Mouse (Mus musculus): ENCODE measurements around the gene Myrfl.
A peak's percentile ranks its signal among the peaks of the same experiment; 100 is the strongest.

Myrfl gene

DNA sequence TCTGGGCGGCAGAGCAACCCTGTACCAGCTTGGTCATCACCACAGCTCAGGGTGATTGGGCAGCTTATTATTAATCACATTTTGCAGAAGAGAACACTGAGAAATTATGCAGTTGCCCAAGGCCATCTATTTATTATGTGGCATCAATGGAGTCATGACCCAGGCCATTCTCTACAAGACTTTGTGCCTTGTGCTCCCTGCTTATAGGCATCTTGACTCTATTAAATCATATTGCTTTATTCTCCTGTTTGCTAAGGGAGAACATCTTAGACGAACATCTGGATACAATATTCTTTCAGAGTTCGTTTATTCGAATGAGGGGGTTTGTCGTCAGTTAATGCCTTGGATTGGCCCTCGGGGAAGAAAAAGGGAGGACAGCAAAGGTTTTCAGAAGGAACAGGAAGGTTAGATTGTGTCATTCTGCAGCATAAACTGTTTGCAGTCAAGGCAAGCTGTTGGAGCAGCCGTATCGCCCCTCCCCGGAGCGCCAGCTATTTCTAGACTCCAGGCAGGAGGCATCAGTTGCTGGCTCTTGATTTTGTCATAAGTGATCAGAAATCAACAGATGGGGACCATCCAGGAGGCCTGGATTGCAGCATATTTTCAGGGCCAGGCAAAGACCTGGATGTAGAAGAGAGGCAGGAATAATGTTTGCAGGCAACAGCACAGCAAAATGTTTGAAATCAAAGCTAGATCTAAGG lies 140.7 kb downstream of the Myrfl start:
- no peak for DNase-seq (ENCODE audit: low read depth)

- no peak for DNase-seq (ENCODE audit: low read depth)
Observed at GRCm38 (mm10) chr10:116754940-116755339, 141.8 kb downstream of the Myrfl start.

DNA sequence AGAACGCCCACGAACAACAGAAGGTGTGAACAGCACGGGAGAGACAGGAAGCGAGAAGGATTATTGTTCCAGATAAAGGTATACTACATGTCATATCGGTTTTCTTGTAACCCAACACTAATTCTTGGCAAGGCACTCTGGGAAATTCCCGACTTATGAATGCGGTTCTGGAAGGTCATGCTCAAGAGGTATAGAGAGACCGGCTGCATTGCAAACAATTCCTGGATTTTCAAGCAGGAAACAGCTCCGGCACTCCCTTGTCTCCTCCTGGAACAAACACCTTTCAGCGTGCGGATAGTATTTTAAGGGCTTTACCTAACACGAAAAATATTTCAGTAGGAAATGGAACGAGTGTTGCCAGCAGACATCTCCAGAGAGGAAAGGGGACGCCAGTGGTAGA lies 145.8 kb downstream of the Myrfl start:
- DNase-seq (ENCODE audit: low read depth), result no peak

DNA sequence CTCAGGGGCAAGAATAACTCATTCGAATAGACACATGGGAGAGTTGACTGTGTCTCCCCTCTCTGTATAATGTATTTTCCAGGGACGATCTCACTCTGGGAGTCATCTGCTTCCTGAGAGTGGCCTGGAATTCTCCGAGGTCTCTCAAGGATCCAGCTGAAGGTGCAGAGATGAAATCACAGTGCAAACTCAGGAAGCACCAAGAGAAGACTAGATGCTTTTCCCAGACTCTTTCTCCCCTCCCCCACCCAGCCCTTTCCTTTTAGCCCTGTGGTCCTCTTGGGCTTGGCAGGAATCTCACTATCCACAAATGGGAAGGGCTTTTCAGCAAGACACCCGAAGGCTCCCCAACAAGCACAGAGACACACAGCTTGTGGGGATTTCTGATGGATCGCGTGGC lies 146.7 kb downstream of the Myrfl start:
- no peak for DNase-seq (ENCODE audit: low read depth)

DNA sequence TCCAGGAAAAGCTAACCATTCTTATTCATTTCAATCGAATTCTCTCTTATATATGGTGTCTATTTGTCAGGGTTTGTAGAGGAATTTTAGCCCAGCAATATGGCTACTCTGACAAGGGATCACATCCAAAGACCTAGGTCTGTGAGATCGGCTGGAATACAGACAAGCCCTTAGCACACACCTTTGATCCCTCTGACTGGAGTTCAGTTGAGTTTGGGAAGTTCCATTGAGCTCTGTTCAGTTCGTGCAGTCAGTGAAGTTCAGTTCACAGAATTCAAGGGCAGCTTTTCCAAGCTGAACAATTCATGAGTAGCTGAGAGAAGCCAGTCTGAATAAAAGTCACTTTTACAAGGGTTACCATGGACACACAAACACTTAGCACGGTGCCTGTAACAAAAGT lies 148.0 kb downstream of the Myrfl start:
- DNase-seq (ENCODE audit: low read depth), result no peak

DNA sequence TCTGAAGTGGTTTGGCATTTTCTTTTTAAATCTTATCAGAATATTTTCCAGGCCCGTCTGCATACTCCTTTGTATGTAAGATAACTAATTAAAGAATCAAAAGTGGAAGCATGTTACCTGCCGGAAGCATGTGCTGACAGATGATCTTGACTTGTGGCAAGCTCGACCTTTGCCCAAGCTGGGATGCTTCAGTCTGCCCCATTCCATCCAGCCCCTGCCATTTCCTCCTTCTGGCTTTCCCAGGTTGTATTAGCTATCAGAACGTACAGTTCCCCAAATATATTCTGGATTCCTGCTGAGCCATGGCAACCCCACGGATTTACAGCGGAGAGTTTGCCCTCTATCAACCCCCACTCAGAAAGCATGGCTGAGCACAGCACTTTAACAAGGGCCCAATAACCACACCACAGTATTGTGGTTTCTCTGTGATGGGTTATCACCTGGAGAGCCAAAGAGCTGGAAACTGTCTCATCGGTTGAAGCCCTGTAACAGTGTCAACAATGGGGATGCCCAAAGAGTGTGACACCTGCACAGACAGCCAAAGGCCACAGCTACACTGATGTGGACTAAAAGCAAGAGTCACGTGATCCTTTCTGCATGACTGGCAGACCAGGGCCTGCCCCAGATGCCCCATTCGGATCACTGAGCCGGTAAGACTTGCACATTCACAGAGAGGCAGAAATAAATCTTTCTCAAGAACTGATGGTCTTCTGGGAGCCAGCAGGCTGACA lies 150.3 kb downstream of the Myrfl start:
- DNase-seq (ENCODE audit: low read depth), result peak; percentile 50

GRCm38 (mm10) chr10:116742696-116743095 lies 154.0 kb downstream of the Myrfl start:
- DNase-seq (ENCODE audit: low read depth), result no peak

DNA sequence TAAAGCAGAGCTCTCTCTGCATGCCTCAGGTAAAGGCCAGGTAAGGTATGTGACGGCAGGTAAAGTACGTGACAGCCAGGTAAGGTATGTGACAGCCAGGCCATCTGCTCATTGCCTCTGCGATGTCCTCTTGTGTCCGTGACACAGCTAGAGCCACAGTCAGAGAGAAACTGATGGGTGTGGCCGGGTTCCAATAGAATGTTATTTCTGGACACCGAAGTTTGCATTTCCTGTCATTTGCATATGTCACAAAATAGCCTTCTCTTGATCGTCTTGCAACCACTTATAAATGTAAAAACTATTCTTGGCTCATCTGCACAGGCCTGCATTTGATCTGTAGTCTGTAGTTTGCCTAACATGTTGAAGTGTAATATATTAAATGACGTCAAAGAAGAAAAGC lies 154.5 kb downstream of the Myrfl start:
- DNase-seq (ENCODE audit: low read depth), result no peak

GRCm38 (mm10) chr10:116741343-116741742 lies 155.4 kb downstream of the Myrfl start:
- no peak for DNase-seq (ENCODE audit: low read depth)

GRCm38 (mm10) chr10:116740073-116740472 lies 156.6 kb downstream of the Myrfl start:
- no peak for DNase-seq (ENCODE audit: low read depth)

GRCm38 (mm10) chr10:116738533-116738932 lies 158.2 kb downstream of the Myrfl start:
- DNase-seq (ENCODE audit: low read depth), result no peak

- no peak for DNase-seq (ENCODE audit: low read depth)
Observed at GRCm38 (mm10) chr10:116735607-116736006, 161.1 kb downstream of the Myrfl start.

DNA sequence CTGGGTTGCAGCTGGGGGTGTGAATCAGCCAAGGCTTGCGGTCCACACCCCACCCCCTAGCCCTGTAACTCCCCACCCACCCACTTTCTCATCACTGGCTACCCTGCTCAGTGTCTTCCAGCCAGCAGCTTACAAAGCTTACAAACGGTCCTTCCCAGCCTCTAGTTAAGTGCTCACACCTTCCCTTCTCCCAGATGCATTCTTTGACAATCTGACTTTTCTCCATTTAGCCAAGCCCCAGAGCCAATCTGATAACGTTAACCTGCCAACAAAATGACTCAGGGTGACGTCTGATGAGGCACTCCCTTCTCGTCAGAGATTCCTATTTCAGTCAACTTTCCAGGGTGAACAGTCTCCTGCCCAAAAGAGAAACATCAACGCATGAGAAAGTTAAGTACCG lies 163.1 kb downstream of the Myrfl start:
- no peak for DNase-seq (ENCODE audit: low read depth)

DNA sequence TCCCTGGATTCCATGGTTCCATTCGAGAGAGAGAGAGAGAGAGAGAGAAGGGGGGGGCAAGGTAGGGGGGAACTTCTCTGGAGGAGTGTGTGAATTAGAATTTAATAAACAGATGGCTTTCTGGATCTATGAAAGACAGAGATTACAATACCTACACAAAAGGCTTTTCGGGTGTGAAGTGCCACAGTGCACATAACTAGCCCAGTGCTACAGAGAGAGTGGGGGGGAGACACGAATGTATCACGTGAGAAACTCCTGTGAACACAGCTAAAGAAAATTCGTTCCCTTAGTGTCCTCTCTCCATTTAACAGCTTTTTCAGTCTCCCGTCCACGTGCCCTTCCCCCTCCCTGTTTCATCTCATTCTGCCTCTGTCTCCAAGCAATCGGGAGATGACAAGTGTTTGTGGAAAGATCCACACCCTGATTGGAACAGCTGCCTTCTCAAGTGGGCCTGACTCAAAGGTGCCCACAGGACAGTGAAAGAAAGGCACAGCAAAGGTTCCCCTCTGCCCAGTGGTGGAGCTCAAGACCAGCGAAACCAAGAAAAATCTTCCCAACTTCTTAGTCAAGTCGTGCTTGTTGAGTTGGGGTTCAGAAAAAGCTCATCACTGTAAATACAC lies 166.6 kb downstream of the Myrfl start:
- DNase-seq (ENCODE audit: low read depth), result no peak

DNA sequence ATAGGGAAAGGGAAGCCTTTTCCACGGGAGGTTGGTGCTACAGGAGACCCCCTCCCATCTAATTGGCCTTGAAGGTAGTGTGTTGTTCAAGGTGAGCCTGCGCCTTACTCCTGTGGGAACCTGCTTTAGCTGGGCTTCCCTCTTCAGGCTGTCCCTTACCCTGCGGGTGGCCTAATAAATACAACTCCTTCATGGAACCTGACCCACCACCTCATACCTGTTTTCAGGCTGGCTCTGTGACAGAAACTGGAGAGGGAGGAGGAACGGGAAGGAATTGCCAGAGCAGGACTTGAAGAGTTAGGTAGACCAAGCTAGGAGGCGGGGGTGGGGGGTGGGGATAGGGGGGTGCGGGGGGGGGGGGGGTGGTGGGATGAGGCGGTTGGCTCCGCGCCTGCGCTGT lies 167.9 kb downstream of the Myrfl start:
- DNase-seq (ENCODE audit: low read depth), result no peak

GRCm38 (mm10) chr10:116727702-116728298 lies 168.9 kb downstream of the Myrfl start:
- DNase-seq (ENCODE audit: low read depth), result no peak

All from induced T-regulatory cell, adult 2 months (primary cell).